Mouse (Mus musculus) layer of hippocampus, adult 18-20 months (tissue): ENCODE measurements at regions not wholly inside any gene's neighbourhood (a gene's known extent, or its start where the extent isn't known, plus 50 kb on each side); places are given as distances from the start of the nearest gene placed in this dataset.
A peak's percentile ranks its signal among the peaks of the same experiment; 100 is the strongest.

ENCODE experiments used
- DNase-seq, 2 experiments: peaks; one replicate each; pipeline ENCODE4 v3.0.0; 2022; ENCODE audit warnings: low spot score in 2 of 2

- DNase-seq = peak; percentile 3 to 13
Observed at GRCm38 (mm10) chr10:96370547-96371320, 234.3 kb downstream of the Gm5426 start.

- no peak for DNase-seq
Observed at GRCm38 (mm10) chr10:96371321-96371653, 234.9 kb downstream of the Gm5426 start.

- no peak for DNase-seq
Observed at GRCm38 (mm10) chr10:96372616-96373346, 236.4 kb downstream of the Gm5426 start.

GRCm38 (mm10) chr10:96373481-96373880 lies 237.1 kb downstream of the Gm5426 start:
- no peak for DNase-seq

DNA sequence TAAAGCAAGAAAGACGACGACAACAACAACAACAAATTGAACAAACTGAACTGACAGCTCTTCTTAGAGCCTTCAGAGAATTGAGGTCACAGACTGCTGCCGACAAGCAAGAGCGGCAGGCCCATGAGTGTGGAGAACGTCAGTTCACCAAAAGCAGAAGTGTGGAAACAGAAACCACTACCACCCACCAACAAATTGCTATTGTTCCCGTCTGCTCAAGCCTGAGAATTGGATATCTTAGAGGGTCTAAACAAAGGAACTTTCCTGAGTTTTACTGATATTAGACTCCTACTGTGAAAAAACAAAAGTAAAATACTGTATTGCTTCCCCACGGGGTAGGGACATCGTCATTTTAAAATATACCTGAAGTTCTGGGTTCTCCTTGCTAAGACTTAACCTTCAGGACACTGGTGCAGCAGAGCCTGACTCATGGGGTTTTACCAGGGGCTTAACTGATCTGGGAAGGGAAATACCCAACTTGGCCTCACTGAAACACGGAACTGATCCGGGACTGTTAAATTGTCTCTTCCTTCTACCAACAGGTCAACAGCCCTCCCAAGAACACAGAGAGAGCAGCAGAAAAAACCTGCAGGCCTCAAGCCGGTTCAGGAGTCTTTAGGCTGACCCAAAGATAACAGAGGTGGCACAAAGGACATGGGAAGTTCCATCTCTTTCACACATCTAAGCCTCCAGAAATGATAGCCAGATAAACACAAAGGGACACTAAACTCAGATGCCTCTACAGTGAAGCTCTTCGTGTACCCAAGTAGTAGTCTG lies 238.1 kb downstream of the Gm5426 start:
- no peak for DNase-seq

- no peak for DNase-seq
Observed at GRCm38 (mm10) chr10:96375070-96375447, 238.7 kb downstream of the Gm5426 start.

GRCm38 (mm10) chr10:96377549-96377948 lies 239.3 kb upstream of the Btg1 start:
- DNase-seq = no peak

DNA sequence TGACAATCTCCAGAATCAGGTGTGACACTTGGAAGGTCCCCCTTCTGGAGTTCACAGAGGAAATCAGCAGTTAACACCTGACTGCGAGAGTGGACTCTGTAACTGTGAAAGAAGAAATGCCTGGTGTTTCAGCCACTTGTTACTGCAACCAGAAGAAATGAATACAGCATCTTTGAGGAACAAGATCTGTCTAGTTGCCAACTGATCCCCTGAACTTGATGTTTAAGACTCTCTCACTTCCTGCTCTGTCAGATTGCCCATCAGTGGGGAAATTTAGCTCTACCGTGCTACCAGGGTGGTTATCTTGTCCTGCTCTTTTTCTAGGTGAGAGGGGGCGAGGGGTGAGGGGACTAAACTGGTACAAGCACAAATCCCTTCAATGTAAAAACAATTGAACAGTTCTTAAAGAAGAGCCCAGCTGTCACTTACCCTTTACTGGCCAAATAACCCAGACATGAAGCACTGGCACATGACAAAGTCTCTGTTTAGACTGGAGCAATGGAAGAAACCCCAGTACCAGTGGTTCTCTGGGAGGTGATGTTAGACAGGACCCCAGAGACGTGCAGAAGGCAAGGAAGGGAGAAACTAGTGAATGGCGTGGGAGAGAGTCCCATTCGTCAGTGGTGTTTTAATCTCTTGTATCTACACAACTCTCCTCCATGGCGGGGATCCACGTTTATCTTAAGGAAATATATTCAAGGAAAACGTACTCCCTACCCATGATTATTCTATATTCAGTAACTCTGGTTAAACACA lies 237.6 kb upstream of the Btg1 start:
- no peak for DNase-seq

GRCm38 (mm10) chr10:96381664-96382063 lies 235.1 kb upstream of the Btg1 start:
- DNase-seq = no peak

GRCm38 (mm10) chr10:96391748-96392147 lies 225.1 kb upstream of the Btg1 start:
- DNase-seq = no peak

DNA sequence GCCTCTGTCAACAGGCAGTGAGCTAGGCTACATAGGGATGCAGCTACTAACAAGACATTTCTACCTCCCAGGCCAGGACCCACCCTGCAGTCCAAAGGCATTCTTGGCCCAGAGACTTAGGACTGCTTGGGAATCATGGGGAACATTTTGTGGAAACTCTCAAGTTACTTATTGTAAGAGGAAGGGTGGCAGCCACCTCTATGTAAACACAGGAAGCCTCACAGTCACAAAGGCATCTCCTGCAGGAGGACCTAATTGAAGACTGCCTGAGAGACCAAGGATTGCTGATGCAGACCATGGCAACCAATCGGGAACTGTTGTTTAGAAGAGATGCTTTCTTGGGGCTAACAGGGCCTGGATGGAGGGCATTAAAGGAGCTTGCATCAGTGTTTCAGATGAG lies 224.0 kb upstream of the Btg1 start:
- DNase-seq = no peak

GRCm38 (mm10) chr10:96394210-96394609 lies 222.6 kb upstream of the Btg1 start:
- DNase-seq = no peak

DNA sequence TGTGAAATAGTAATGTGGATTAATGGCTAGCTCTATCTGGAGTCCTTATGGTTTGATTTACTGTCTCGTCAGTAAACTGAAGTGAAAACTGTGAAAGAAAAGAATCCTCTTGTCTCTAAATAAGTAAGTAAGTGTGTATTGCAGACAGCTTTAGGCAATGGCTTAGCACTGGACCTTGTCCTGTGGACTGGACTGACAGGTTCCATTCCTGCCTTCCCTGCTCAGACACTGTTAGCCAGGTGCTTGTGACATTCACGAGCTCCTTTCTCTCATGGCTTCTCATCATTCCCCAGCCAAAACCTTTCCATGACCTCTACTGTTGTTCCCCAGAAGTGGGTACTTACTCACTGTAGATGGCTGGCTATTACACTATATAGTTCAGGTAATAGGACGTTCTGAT lies 221.8 kb upstream of the Btg1 start:
- no peak for DNase-seq

GRCm38 (mm10) chr10:96397931-96398561 lies 218.8 kb upstream of the Btg1 start:
- DNase-seq = peak; percentile 17 to 35

DNA sequence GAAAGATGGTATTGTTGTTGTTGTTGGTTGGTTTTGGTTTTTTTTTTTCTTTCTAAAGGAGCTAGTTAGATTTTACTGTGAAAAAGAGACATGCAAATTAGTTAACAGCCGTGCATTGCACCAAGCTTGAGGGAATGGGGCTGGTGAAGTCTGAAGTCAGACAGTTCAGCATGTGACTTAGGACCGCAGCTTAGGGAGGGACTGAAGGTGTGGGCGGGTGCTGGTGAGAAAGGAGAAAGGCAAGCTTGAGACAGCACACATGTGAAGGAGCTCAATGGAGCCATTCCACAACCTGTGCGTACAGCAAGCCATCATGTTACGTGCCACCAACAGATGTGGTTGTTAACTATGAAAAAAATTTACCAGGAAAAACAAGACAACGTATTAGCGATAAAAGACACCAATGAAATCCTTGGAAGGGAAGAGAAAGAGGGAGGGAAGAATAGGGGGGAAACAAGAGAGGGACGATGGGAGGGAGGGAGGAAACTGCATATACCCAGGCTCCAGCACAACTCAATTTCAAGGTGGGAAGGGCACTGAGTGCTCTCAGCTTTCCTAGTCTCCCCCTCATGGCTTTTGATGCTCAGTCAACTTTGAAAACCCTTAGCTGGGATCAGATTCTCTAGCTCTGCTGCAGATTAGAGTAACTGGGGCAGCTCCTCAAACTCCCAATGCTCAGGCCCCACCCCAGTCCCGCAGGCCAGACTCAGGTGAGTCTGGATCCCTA lies 218.1 kb upstream of the Btg1 start:
- no peak for DNase-seq

DNA sequence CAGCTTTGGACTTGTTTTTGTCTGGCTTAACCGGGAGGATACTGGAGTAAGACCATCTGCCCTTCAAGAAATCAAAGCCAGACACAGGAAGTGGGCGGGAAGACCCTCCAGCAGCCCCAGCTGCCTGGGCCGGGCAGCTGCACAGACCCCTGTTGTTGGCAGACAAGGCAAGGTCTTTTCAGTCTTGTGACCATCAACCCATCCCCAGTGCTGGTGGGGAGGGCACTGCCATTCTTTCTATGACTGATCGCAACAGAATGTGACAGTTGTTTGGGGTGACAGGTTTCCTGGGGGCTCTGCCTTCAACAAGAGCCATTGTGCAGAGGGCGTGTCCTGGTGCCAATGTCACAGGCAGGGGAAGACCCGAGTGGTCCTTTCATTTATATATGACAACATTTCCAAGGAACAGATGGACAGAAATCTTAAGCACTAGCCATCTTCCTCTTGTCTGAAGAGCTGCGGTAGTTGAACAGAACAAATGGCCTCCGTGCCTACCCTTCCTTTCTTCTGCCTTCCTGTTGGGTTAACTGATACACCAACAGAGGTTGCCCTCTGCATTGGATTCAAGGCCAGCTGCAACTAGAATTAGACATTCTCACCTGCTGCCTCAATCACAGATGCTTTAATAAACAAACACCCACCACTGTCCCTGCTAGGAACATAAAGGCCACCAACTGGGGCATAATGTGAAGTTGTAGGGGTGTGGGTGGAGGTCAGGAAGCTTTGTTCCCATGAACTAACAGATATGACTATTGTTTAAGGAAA lies 217.0 kb upstream of the Btg1 start:
- DNase-seq = no peak

DNA sequence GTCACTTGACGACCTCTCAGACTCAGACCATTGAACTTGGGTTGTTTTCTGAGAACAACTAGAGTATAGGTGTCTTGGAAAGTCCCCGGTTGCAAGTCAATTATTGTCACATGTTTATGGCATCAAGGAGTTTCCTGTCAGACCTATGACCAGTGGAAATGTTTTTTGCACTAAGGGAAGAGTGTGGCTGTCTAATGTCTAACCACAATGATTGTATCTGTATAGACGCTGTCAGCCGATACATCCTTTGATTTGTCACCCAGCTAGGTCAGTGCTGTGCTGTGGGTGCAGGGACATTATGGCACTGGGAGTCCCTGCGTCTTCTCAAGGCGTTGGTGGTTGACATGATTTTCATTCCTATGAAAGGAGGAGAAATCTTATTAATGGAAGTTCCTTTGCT lies 216.0 kb upstream of the Btg1 start:
- no peak for DNase-seq

DNA sequence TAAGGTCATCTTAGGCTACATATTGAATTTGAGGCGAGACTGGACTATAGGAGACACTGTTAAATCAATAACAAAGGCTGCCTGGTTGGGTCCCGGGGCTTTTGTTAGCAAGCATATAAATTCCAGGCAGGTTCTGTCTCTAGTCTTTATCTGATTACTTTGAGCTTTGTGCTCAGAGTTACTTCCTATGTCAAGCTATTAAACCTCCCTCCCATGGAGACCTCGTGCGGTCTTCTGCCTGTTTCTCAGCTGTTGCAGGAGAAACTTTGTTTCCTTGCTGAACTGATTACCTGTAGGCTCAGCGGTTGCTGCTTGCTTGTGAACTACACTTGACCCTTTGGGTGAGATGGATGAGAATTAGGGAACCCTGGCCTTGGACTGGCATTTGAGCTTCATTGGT lies 210.5 kb upstream of the Btg1 start:
- DNase-seq = no peak

GRCm38 (mm10) chr10:96407846-96408245 lies 209.0 kb upstream of the Btg1 start:
- DNase-seq = no peak

- no peak for DNase-seq
Observed at GRCm38 (mm10) chr10:96408250-96408649, 208.6 kb upstream of the Btg1 start.
